Mouse (Mus musculus) erythroid progenitor cell, adult 5-6 weeks (primary cell): ENCODE results near the gene Rnf31. TPM values are rescaled to one million over a fixed set of nuclear protein-coding genes. Genes with fewer than 3 reads are reported as not detected.

Source experiments
- ATAC-seq: replicated peaks from 2 replicates; pipeline ENCODE4 v1.8.0; 2016; ENCODE audit warnings: moderate number of reproducible peaks, mild to moderate bottlenecking, moderate TSS enrichment, inconsistent platforms; ENCODE audit not compliant: poor library complexity, low FRiP score, severe bottlenecking
- total RNA-seq, 2 experiments: library from RNA; stranded (forward) in 1 of 2; stranded (reverse) in 1 of 2; fragments of 150-400 nt in 1 of 2; fragments of 186-747, 209-891 nt in 1 of 2; gene quantifications; 2 replicates each; pipeline versions ENCODE4 v1.2.3 to v1.2.4; 2015 to 2017; ENCODE audit warnings: low replicate concordance in 2 of 2

Gene Rnf31
- total RNA-seq, 2 experiments from 2014 or later, result 22.2 to 34.7 TPM

GRCm38 (mm10) chr14:55575711-55576110, 15.8 kb upstream of the Rnf31 start:
- ATAC-seq, result no peak

- no peak for ATAC-seq
Observed at GRCm38 (mm10) chr14:55576376-55576775, 15.1 kb upstream of the Rnf31 start.

- ATAC-seq, result peak; percentile 71
Observed at GRCm38 (mm10) chr14:55577871-55578667, 13.4 kb upstream of the Rnf31 start, which contains the start of gene Psme1. Gene Psme1, plus strand, starts transcription at chr14:55578123.

GRCm38 (mm10) chr14:55578668-55579269, 12.7 kb upstream of the Rnf31 start:
- peak; percentile 61 for ATAC-seq

- ATAC-seq, result no peak
Observed at GRCm38 (mm10) chr14:55579511-55580496, 11.7 kb upstream of the Rnf31 start.

- ATAC-seq, result no peak
Observed at GRCm38 (mm10) chr14:55580731-55581130, 10.8 kb upstream of the Rnf31 start.

GRCm38 (mm10) chr14:55581981-55582681, 9.4 kb upstream of the Rnf31 start:
- ATAC-seq, result no peak

GRCm38 (mm10) chr14:55584303-55584701, 7.2 kb upstream of the Rnf31 start:
- no peak for ATAC-seq

- peak; percentile 85 for ATAC-seq
Observed at GRCm38 (mm10) chr14:55584702-55585565, 6.6 kb upstream of the Rnf31 start, which contains the start of gene Emc9. Gene Emc9, minus strand, starts transcription at chr14:55585302.

- ATAC-seq, result peak; percentile 50
Observed at GRCm38 (mm10) chr14:55585566-55585960, 5.9 kb upstream of the Rnf31 start.

GRCm38 (mm10) chr14:55586149-55586548, 5.4 kb upstream of the Rnf31 start:
- ATAC-seq, result peak; percentile 48

GRCm38 (mm10) chr14:55589271-55589670, 2.2 kb upstream of the Rnf31 start:
- no peak for ATAC-seq

- ATAC-seq, result no peak
Observed at GRCm38 (mm10) chr14:55589771-55590448, 1.6 kb upstream of the Rnf31 start.

- ATAC-seq, result peak; percentile 79
Observed at GRCm38 (mm10) chr14:55590748-55591330, 669 bp upstream of the Rnf31 start, which contains the start of gene Psme2. Gene Psme2, minus strand, starts transcription at chr14:55591113.

- 0 out of 2 replicates have a peak, but pooled peaks have one; percentile 8 for ATAC-seq
Observed at GRCm38 (mm10) chr14:55592226-55592625, 718 bp downstream of the Rnf31 start.

GRCm38 (mm10) chr14:55596036-55596690, 4.7 kb downstream of the Rnf31 start:
- no peak for ATAC-seq
